Mouse (Mus musculus): ENCODE data around the gene Twnk.

GRCm38 (mm10) chr19:45056908-45057698 is 51.6 kb downstream of the Twnk start:
- no peak for TF ChIP-seq EP300 (IDR thresholded peaks at IDR 0.05)
- no peak for TF ChIP-seq CTCF (IDR thresholded peaks at IDR 0.05)

All from lung, postnatal 0 days (tissue).